Mouse (Mus musculus) olfactory bulb, adult 2 months (tissue): ENCODE measurements at regions not wholly inside any gene's neighbourhood (a gene's known extent, or its start where the extent isn't known, plus 50 kb on each side); places are given as distances from the start of the nearest gene placed in this dataset.
"Not testable (repeated sequence)": the region's sequence is repeated elsewhere in the genome, so short reads cannot be mapped to it uniquely, and the experiment has no call there.

Source experiments
- H3K27ac ChIP-seq: fragments of 200-500 bp; 2 replicates; pipeline ENCODE4 v1.5.1; 2012; ENCODE audit warnings: low read depth, low read length; ENCODE audit not compliant: insufficient read depth
- H3K4me1 ChIP-seq: fragments of 200-500 bp; 2 replicates; pipeline ENCODE4 v1.6.1; 2012; ENCODE audit warnings: low read length; ENCODE audit not compliant: control insufficient read depth, insufficient read depth
- H3K4me3 ChIP-seq: fragments of 200-500 bp; 2 replicates; pipeline ENCODE4 v1.5.1; 2012; ENCODE audit warnings: mild to moderate bottlenecking, low read depth, low read length, moderate library complexity; ENCODE audit not compliant: insufficient read depth
- CTCF ChIP-seq: fragments of 200-500 bp; IDR thresholded peaks from 2 replicates; pipeline ENCODE4 v1.5.1; 2012; ENCODE audit warnings: low read depth, mild to moderate bottlenecking, low read length, moderate library complexity; ENCODE audit not compliant: insufficient read depth
- POLR2A ChIP-seq: fragments of 200-500 bp; IDR thresholded peaks from 2 replicates; pipeline ENCODE4 v1.6.1; 2012; ENCODE audit warnings: mild to moderate bottlenecking, low read depth, low read length, moderate library complexity; ENCODE audit not compliant: insufficient read depth
- WGBS: fragments of 180-500 bp; shearing (Covaris S2); methylation state at CpG from one replicate; pipeline ENCODE4 v1.1.7; 2018; 5-methylcytosine and 5-hydroxymethylcytosine counted together

GRCm38 (mm10) chr8:89498088-89498695 lies 454.2 kb upstream of the Sall1 start:
- 71% methylated on average over 6 of the region's 6 CpGs for WGBS

GRCm38 (mm10) chr8:89492336-89492735 lies 448.4 kb upstream of the Sall1 start:
- Histone ChIP-seq H3K4me1 (no peaks in the 10 kb centered on the region), H3K27ac (no peak overlapping the region), H3K4me3 (no peak overlapping the region)
- no peak for TF ChIP-seq POLR2A
- no peak for TF ChIP-seq CTCF

More at GRCm38 (mm10) chr8:89498088-89498695, 454.2 kb upstream of the Sall1 start:
- H3K4me1 ChIP-seq, result peaks cover 2% of the 10 kb centered on the region; the same call in 1 of the 2 replicates
- no peak overlapping the region for H3K27ac ChIP-seq
- TF ChIP-seq CTCF (no peak), POLR2A (no peak)
- no peak overlapping the region for H3K4me3 ChIP-seq

DNA sequence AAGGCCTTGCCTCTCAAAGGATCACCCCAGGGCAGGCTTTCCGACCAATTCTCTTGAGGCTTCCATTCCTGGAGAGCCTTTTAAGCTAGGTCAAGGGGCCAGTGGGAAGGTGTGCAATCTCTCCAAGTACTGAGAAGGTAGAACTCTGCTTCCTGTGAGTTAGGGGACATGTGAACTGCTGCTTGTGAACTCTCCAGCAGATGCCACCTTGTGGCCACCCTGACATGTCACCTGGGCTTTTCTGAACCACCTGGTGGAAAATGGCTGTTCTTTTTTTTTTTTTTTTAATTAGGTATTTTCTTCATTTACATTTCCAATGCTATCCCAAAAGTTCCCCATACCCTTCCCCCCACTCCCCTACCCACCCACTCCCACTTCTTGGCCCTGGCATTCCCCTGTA lies 438.5 kb upstream of the Sall1 start:
- 79% methylated on average over 1 of the region's 1 CpGs for WGBS
- not testable (repeated sequence) for H3K27ac ChIP-seq, H3K4me3 ChIP-seq, H3K4me1 ChIP-seq

DNA sequence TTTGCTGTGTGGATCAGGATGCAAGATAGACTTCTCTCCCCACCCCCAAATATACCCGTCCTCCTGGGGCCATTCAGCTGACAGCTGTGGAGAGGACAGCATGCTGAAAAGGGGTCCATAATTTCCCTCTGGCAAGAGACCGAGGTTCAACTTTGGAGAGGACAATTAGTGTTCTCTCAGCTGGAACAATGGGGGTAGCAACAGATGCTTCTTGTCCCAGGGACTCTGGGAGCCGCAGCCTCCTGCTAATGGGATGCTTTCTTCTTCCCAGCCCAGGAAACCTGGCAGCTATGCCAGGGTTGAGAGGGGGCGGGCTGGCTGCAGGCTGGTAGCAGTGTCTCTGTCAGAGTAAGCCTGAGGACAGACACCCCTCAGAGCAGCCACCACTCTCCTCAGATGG lies 433.0 kb upstream of the Sall1 start:
- 25% methylated on average over 4 of the region's 4 CpGs for WGBS

DNA sequence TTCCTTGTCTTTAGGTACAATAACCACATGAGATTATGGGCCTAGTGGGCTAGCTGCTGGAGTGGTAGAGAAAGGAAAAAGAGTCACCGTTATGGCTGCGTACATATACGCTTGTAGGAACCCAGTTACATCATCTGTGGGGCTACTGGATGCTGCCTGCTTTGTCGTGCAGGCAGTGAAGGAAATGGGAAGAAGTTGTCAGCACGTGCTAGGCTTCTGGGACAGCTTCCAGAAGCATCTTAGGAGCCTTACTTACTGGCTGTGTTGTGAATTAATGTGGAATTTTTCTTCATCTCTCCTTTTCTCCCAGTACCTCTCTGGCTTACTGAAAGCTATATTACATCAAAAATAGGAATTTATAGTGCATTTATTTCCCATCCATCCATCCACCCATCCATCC lies 427.2 kb upstream of the Sall1 start:
- no peaks in the 10 kb centered on the region for H3K4me1 ChIP-seq
- no peak overlapping the region for H3K27ac ChIP-seq
- TF ChIP-seq POLR2A, result no peak
- no peak for TF ChIP-seq CTCF
- H3K4me3 ChIP-seq, result no peak overlapping the region
- 72% methylated on average over 5 of the region's 5 CpGs for WGBS

More for the DNA sequence above, 433.0 kb upstream of the Sall1 start:
- H3K4me3 ChIP-seq, result no peak overlapping the region
- H3K27ac ChIP-seq, result no peak overlapping the region
- peaks cover 4% of the 10 kb centered on the region; the same call in 1 of the 2 replicates for H3K4me1 ChIP-seq
- no peak for TF ChIP-seq CTCF
- TF ChIP-seq POLR2A, result no peak

GRCm38 (mm10) chr8:89468782-89469220 lies 424.8 kb upstream of the Sall1 start:
- Histone ChIP-seq H3K4me3 (no peak overlapping the region), H3K4me1 (no peaks in the 10 kb centered on the region), H3K27ac (no peak overlapping the region)
- no peak for TF ChIP-seq CTCF
- no peak for TF ChIP-seq POLR2A
- 65% methylated on average over 5 of the region's 5 CpGs for WGBS

- Histone ChIP-seq H3K4me1 (no peaks in the 10 kb centered on the region), H3K4me3 (no peak overlapping the region), H3K27ac (no peak overlapping the region)
- 90% methylated on average over 13 of the region's 13 CpGs for WGBS
- TF ChIP-seq CTCF, result no peak
- TF ChIP-seq POLR2A, result no peak
These were observed 421.3 kb upstream of the Sall1 start for GRCm38 (mm10) chr8:89465211-89465753.

DNA sequence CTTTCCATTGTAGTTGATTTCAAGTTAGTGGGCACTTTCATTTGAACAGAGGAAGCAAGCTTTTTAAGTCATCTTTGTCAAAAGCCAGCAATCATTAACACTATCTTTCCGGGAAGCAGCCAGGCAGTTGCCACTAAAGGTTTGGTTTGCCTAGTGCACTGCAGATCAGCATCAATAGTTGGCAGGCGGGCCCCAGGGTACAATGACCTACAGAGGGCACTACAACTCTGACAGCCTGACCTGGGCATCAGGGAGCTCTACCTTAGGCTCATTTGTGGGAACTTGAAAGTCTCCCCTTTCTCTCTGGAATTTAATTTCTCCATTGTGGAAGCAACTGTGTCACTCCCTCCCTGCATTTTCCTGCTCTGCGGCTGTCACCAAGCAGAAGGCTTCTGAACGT lies 412.6 kb upstream of the Sall1 start:
- no peak overlapping the region for H3K27ac ChIP-seq
- TF ChIP-seq POLR2A, result no peak
- no peak for TF ChIP-seq CTCF
- H3K4me1 ChIP-seq, result no peaks in the 10 kb centered on the region
- H3K4me3 ChIP-seq, result no peak overlapping the region
- 72% methylated on average over 4 of the region's 4 CpGs for WGBS

- no peak overlapping the region for H3K27ac ChIP-seq
- H3K4me3 ChIP-seq, result no peak overlapping the region
- 84% methylated on average over 5 of the region's 5 CpGs for WGBS
- H3K4me1 ChIP-seq, result no peaks in the 10 kb centered on the region
- no peak for TF ChIP-seq CTCF
- no peak for TF ChIP-seq POLR2A
These were observed 411.8 kb upstream of the Sall1 start for GRCm38 (mm10) chr8:89455731-89456130.
